In genomic region chr12:74238056-74238455, GRCm38 (mm10) we compare ENCODE assay signal across 15 mouse cellular contexts.
DNase-seq lines count a peak whose midpoint lies in the region; ATAC-seq lines count a peak whose summit lies in the region.
"Had no signal": no experiment of that assay in that cellular context is flagged by ENCODE, and none has a peak within 500 bp of the region (broad histone marks: within the 10 kb centered on the region; RNA-seq: fewer than 3 reads in every experiment).

No protein-coding gene starts in this region.

- 70% methylated on average over 7 of the region's 7 CpGs for WGBS in intestine, embryonic 15.5 days
- WGBS in midbrain, embryonic 16.5 days: 68% methylated on average over 7 of the region's 7 CpGs

- no peaks in the 10 kb centered on the region for H3K36me3 ChIP-seq in intestine, embryonic 15.5 days
- peaks cover 4% of the 10 kb centered on the region; the same call in 1 of the 2 replicates for H3K36me3 ChIP-seq in midbrain, embryonic 16.5 days (ENCODE audit: control insufficient read depth, insufficient read depth, low read length)
- H3K36me3 ChIP-seq: embryonic facial prominence, embryonic 13.5 days; heart, embryonic 10.5 days; limb, embryonic 15.5 days had no signal

- DNase-seq in right cerebral cortex, adult 18-20 months: peak; percentile 52
- DNase-seq in right cerebral cortex, adult 2 months (ENCODE audit: low spot score in 2 of 2): no peak
- DNase-seq in cerebellum, postnatal 36 days: peak; percentile 37 to 40
- DNase-seq in layer of hippocampus, postnatal 14 days (ENCODE audit: low spot score in 2 of 2): peak; percentile 55 to 80
- no peak for DNase-seq in ovary, postnatal 14 days (ENCODE audit: low spot score)
- no peak for DNase-seq in thymus, postnatal 36 days
- DNase-seq: kidney, postnatal 25 days; lung, postnatal 14 days had no signal

- ATAC-seq in intestine, embryonic 15.5 days: no peak
- ATAC-seq in midbrain, embryonic 16.5 days: no peak
- ATAC-seq: forebrain, embryonic 15.5 days had no signal

- H3K9ac ChIP-seq in intestine, embryonic 15.5 days: no peak overlapping the region
- H3K9ac ChIP-seq in midbrain, embryonic 16.5 days (ENCODE audit: low read depth, low read length): no peak overlapping the region
- H3K9ac ChIP-seq: embryonic facial prominence, embryonic 13.5 days; forebrain, embryonic 15.5 days; hindbrain, embryonic 14.5 days; limb, embryonic 15.5 days had no signal

- H3K4me3 ChIP-seq in intestine, embryonic 15.5 days (replicated peaks): no peak overlapping the region
- H3K4me3 ChIP-seq in midbrain, embryonic 16.5 days (ENCODE audit: low read depth, low read length): no peak overlapping the region
- H3K4me3 ChIP-seq: embryonic facial prominence, embryonic 13.5 days; forebrain, embryonic 15.5 days; heart, embryonic 10.5 days; limb, embryonic 15.5 days had no signal

- H3K27me3 ChIP-seq in intestine, embryonic 15.5 days (replicated peaks): no peaks in the 10 kb centered on the region
- no peaks in the 10 kb centered on the region for H3K27me3 ChIP-seq in midbrain, embryonic 16.5 days (ENCODE audit: control insufficient read depth, insufficient read depth, low read depth, low read length)
- H3K27me3 ChIP-seq: embryonic facial prominence, embryonic 13.5 days; forebrain, embryonic 15.5 days; limb, embryonic 15.5 days had no signal

- no peak overlapping the region for H3K27ac ChIP-seq in intestine, embryonic 15.5 days
- H3K27ac ChIP-seq in midbrain, embryonic 16.5 days (ENCODE audit: low read length): no peak overlapping the region
- H3K27ac ChIP-seq: embryonic facial prominence, embryonic 13.5 days; forebrain, embryonic 15.5 days; heart, embryonic 10.5 days; hindbrain, embryonic 14.5 days; limb, embryonic 15.5 days had no signal

- no peaks in the 10 kb centered on the region for H3K9me3 ChIP-seq in intestine, embryonic 15.5 days
- H3K9me3 ChIP-seq in midbrain, embryonic 16.5 days (replicated peaks; ENCODE audit: control insufficient read depth, low read length, poor library complexity, severe bottlenecking): no peaks in the 10 kb centered on the region
- H3K9me3 ChIP-seq: embryonic facial prominence, embryonic 13.5 days; forebrain, embryonic 15.5 days; heart, embryonic 10.5 days; limb, embryonic 15.5 days had no signal

- H3K4me2 ChIP-seq in intestine, embryonic 15.5 days (replicated peaks): no peak overlapping the region
- H3K4me2 ChIP-seq in midbrain, embryonic 16.5 days (ENCODE audit: low read length): no peak overlapping the region
- H3K4me2 ChIP-seq: embryonic facial prominence, embryonic 13.5 days; forebrain, embryonic 15.5 days; hindbrain, embryonic 14.5 days; limb, embryonic 15.5 days had no signal

- no peaks in the 10 kb centered on the region for H3K4me1 ChIP-seq in intestine, embryonic 15.5 days (replicated peaks)
- H3K4me1 ChIP-seq in midbrain, embryonic 16.5 days (ENCODE audit: control insufficient read depth, insufficient read depth, low read length): no peaks in the 10 kb centered on the region
- H3K4me1 ChIP-seq: embryonic facial prominence, embryonic 13.5 days; forebrain, embryonic 15.5 days; heart, embryonic 10.5 days; limb, embryonic 15.5 days had no signal

Comparison
In these comparisons a context has a peak if more than half of its experiments do, and no peak if none do; other contexts are left out.
1. DNase-seq: peak in right cerebral cortex, adult 18-20 months (single experiment), cerebellum, postnatal 36 days (2 of 2) and layer of hippocampus, postnatal 14 days (2 of 2); none in right cerebral cortex, adult 2 months (0 of 2), ovary, postnatal 14 days (single experiment) and thymus, postnatal 36 days (0 of 2).